Mouse (Mus musculus) CD8-positive naive resting alpha-beta T cell, adult 2 months (primary cell): Measurements from ENCODE around the gene Padi1.

Experiments used
- DNase-seq, 2 experiments: peaks; one replicate each; pipeline ENCODE4 v3.0.0; 2022; ENCODE audit warnings: low read depth in 2 of 2, low spot score in 2 of 2

Gene Padi1

DNA sequence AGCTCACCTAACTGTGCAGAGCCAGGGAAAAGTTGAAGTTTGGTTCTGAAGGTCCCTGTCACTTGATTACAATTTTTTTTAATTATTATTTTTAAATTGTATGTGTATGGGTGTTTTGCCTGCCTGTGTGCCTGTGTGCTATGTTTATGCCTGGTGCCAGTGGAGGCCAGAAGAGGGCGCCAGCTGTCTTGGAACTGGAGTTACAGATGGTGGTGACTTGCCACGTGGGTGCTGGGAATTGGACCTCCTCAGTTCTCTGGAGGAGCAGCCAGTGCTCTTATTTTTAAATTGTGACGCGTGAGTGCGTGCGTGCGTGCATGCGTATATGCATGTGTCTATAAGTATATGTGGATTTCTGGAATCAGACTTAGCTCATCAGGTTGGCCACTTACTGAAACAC is 28.2 kb downstream of the Padi1 start:
- DNase-seq, result no peak

DNA sequence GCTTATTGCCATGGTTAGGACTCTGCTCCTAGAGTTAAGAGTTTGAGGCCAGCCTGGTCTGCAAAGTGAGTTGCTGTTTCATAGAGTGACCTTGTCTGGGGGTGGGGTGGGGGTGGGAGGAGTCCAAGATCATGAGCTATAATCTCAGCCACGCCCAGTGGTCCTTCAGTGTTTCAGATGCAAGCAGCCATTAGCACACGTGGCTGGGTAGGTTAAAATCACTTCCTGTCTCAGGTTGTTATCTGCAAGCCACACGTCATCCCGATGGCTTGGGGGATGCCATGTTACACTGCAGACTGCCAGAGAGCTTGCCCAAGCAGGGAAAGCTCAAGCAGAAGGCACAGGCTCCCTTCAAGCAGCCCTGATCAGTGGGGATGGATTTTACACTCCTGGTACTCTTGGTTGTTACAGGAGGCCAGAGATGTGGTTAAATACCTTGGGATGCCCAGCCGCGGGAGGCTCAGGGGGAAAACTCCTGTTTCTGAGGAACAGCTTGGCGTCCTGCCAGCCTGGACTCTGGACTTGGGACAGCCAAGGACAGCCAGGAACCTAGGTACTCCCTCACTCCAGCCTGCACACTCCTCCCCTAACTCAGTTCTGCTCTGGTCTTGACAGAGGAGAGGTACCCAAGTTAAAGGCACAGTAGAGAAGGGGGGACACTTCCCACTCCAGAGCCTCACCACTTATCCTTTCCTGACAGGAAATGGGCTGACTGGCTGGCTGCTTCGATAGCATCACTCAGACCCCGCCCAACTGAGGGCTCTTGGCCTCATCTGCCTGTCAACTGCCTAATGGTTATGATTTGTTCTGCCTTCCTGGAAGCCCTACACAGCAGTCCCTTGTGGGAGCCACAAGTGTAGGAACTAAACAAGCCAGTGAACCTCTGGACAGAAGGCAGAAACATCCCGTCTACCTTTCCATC is 29.3 kb downstream of the Padi1 start:
- peak in 1 of 2 experiments; percentile 43 for DNase-seq

- DNase-seq, result peak; percentile 25 to 32
These were observed 30.1 kb downstream of the Padi1 start for GRCm38 (mm10) chr4:140815496-140815895.

GRCm38 (mm10) chr4:140814241-140815225 is 31.0 kb downstream of the Padi1 start:
- peak; percentile 28 to 43 for DNase-seq

DNA sequence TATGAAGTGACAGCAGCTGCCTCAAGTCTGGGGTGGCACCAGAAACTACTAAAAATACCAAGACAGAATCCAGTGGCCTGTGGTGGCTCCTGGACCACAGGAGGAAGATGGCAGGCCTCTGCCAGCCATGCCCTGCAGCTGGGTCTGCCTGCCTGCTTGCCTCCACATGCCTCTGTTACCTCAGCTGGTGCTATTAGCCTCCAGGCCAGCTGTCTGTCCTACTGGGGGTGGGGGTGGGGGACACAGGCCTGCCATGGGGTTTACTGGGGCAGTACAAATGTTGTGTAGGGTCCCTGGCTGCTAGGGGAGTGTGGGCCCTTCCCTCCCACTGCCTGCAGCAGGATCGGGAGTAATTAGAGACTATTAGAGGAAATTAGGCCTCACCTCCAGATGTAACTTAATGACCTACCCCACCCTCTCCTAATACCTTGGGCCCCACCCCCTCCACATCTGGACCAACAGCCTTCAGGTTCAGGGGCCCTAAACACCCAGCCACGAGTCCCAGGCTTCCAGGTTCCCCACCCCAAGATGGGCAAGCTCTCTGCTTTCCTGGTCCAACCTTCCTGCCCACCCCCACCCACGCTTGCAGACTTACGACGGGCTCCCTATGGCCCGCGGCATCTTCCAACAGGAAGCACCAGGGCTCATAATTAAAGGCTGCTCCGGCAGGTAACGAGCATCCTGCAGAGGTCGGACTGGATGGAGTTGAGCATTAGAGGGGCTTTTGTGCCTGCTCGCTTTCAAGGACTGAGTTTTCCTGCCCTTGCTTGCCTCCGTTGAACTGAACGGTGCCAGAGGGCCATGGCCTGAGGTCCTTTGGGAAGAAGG is 32.0 kb downstream of the Padi1 start:
- DNase-seq, result no peak

- DNase-seq, result no peak
These were observed 33.0 kb downstream of the Padi1 start for GRCm38 (mm10) chr4:140812609-140813008.

DNA sequence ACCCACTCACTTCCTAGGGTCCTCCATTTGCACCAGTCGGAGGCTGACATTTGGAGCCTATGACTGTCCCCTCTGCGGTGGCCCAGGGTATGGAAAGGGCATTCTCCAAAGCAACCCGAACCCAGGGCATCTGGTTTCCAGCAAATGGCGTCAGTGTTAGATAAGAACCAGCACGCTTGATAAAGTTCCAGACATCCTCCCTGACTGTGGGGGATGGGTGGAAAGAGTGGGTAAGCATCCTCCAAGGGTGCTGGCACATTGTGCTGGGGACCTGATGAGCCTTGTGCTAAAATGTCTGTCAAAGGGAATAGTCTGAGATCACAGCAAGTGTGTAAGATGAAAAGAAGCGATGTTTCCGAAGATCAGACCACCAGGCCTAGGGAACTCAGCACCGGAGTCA is 33.4 kb downstream of the Padi1 start:
- no peak for DNase-seq

GRCm38 (mm10) chr4:140810458-140811260 is 34.9 kb downstream of the Padi1 start, which contains the start of gene Padi3:
Gene Padi3, minus strand, starts transcription at chr4:140810648.
- DNase-seq, result no peak

GRCm38 (mm10) chr4:140809118-140809517 is 36.5 kb downstream of the Padi1 start:
- no peak for DNase-seq

GRCm38 (mm10) chr4:140804601-140805000 is 41.0 kb downstream of the Padi1 start:
- no peak for DNase-seq

DNA sequence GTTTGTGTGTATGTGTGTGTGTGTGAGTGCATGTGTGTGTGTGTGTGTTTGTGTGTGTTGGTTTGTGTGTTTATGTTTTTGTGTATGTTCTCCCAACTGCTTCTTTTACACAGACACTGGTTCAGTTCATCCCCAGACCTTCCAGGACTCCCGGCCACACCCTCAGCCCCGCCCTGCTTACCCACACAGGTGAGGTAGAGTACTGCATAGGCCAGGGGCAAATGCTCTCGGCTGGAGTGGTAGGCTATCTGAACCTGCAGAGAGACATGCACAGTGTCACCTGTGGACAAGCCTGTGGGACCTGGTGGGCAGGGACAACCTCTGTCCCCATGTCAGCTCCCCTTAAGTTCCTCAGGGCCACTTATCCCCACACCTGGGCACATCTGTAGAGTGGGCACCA is 44.2 kb downstream of the Padi1 start:
- no peak for DNase-seq

GRCm38 (mm10) chr4:140796786-140797185 is 48.8 kb downstream of the Padi1 start:
- no peak for DNase-seq

DNA sequence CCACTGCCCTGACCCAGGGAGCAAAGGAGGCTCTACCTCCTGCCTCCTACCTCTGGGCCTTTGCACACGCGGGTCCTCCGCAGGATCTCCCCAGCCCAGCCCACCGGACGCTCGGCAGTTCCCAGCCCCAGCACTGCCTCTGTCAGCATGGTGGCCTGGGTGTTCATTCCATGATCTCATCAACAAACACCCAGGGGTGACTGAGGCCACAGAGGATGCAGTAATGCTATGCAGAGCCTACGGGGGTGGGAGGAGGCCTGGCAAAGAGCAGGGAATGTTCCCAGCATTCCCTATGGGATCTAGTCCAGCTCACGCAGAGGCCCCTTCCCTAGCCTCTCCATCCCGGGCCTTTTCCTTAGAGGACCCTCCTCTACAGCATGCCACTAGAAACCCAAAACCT is 50.9 kb downstream of the Padi1 start:
- no peak for DNase-seq

DNA sequence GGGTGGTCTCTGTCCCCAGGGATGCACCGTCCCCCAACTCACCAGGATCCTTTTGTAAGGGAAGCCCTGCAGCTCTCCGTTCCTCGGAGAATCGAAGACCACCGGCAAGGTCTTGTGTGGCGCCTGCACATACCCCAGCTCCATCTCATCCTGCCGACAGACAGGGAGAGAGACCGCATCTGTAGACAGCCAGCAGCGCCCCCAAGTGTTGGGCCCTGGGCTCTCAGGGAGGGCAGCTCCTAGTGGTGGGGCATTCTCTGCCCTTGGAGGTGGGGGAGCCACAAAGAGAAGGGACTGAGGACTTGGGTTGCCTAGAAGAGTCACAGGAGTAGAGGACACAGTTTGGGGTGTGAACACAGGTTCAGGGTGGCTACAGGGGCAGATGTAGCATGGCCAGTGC is 51.8 kb downstream of the Padi1 start:
- DNase-seq, result no peak

GRCm38 (mm10) chr4:140792584-140792983 is 53.0 kb downstream of the Padi1 start:
- no peak for DNase-seq

GRCm38 (mm10) chr4:140791071-140791470 is 54.5 kb downstream of the Padi1 start:
- DNase-seq, result no peak

DNA sequence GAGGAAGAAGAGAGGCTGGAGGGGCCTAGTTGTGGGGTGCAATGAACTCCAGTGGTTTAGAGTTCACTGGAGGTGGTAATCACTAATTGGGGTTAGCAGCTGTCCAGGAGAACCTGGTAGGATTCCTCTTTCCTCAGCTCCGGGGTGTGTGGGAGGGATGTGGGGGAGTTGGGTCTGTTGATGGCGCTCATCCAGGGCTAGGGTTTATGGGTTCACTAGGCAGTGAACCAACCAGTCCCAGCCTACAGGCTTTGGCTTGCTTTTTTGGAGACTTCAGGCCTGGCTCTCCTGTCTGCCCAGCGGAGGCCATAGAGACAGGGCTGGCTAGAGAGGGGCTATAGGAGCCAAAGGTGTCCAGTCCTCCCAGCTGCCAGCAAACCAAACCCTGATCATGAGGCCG is 55.6 kb downstream of the Padi1 start:
- no peak for DNase-seq

GRCm38 (mm10) chr4:140788983-140789382 is 56.6 kb downstream of the Padi1 start:
- DNase-seq, result peak; percentile 74 to 80

- no peak for DNase-seq
These were observed 57.3 kb downstream of the Padi1 start for GRCm38 (mm10) chr4:140788264-140788663.

GRCm38 (mm10) chr4:140787414-140787813 is 58.2 kb downstream of the Padi1 start:
- DNase-seq, result no peak
